In the genomic region with DNA sequence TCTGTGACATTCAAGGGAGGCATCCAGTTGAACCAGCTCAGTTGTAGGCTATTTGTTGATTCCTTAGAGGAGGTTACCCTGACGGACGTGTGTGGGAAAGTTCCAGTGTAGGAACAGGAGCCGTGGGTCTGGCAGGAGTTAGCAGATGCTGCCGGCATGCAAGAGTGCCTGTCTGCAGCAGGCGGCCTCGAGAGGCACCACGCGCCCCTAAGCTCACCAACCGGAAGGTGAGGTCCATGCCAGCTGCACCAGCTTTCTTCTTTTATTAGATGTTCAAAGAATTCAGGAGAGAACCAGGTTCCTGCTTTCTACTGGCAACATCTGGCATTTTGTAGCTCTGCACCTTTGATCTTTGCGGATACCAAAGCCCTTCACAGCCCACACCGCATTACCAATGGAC, we compare ENCODE assay signal across 20 mouse cellular contexts. TPM values are rescaled to one million over a fixed set of nuclear protein-coding genes. Genes with fewer than 3 reads are reported as not detected.
A peak's percentile ranks its signal among the peaks of the same experiment; 100 is the strongest.
DNase-seq lines count a peak whose midpoint lies in the region; ATAC-seq and TF ChIP-seq lines count a peak whose summit lies in the region.
"Had no signal": no experiment of that assay in that cellular context is flagged by ENCODE, and none has a peak within 500 bp of the region (broad histone marks: within the 10 kb centered on the region; RNA-seq: fewer than 3 reads in every experiment).

No protein-coding gene starts in this region.

- H3K9ac ChIP-seq in hindbrain, embryonic 13.5 days = no peak overlapping the region
- no peak overlapping the region for H3K9ac ChIP-seq in hindbrain, embryonic 12.5 days
- H3K9ac ChIP-seq in limb, embryonic 14.5 days (ENCODE audit: low read depth, low read length, severe bottlenecking) = 0 out of 2 replicates have a peak overlapping the region, but pooled peaks have one; percentile 4
- H3K9ac ChIP-seq: forebrain, postnatal 0 days had no signal

- H3K36me3 ChIP-seq in hindbrain, embryonic 13.5 days = no peaks in the 10 kb centered on the region
- H3K36me3 ChIP-seq in hindbrain, embryonic 12.5 days = no peaks in the 10 kb centered on the region
- no peaks in the 10 kb centered on the region for H3K36me3 ChIP-seq in limb, embryonic 14.5 days (ENCODE audit: control insufficient read depth, insufficient read depth, low read length)
- H3K36me3 ChIP-seq: G1E had no signal

- no peak for TF ChIP-seq POLR2A in limb, embryonic 14.5 days (IDR thresholded peaks at IDR 0.05; ENCODE audit: borderline replicate concordance, extremely low read depth, insufficient read depth, insufficient read length)

- no peak for ATAC-seq in hindbrain, embryonic 13.5 days (ENCODE audit: low FRiP score)
- no peak for ATAC-seq in hindbrain, embryonic 12.5 days (ENCODE audit: low FRiP score)
- ATAC-seq in limb, embryonic 14.5 days (ENCODE audit: low FRiP score, low read depth) = no peak
- ATAC-seq: forebrain, postnatal 0 days had no signal

- no peak overlapping the region for H3K4me3 ChIP-seq in hindbrain, embryonic 13.5 days
- no peak overlapping the region for H3K4me3 ChIP-seq in hindbrain, embryonic 12.5 days
- H3K4me3 ChIP-seq in limb, embryonic 14.5 days (replicated peaks; ENCODE audit: low read length) = 0 out of 2 replicates have a peak overlapping the region, but pooled peaks have one; percentile 0
- H3K4me3 ChIP-seq: left cerebral cortex, adult 2 months had no signal

- H3K4me2 ChIP-seq in hindbrain, embryonic 13.5 days = no peak overlapping the region
- no peak overlapping the region for H3K4me2 ChIP-seq in hindbrain, embryonic 12.5 days (replicated peaks)
- peak overlapping the region; percentile 38 for H3K4me2 ChIP-seq in limb, embryonic 14.5 days (replicated peaks; ENCODE audit: low read depth, low read length, severe bottlenecking)

- H3K27ac ChIP-seq in hindbrain, embryonic 13.5 days = peak overlapping the region; percentile 31; the same call in 1 of the 2 replicates
- no peak overlapping the region for H3K27ac ChIP-seq in hindbrain, embryonic 12.5 days
- H3K27ac ChIP-seq in limb, embryonic 14.5 days (replicated peaks; ENCODE audit: low read depth, low read length) = peak overlapping the region; percentile 63
- H3K27ac ChIP-seq: kidney, postnatal 0 days; left cerebral cortex, adult 2 months had no signal

- H3K9me3 ChIP-seq in hindbrain, embryonic 13.5 days = no peaks in the 10 kb centered on the region
- H3K9me3 ChIP-seq in hindbrain, embryonic 12.5 days (replicated peaks) = no peaks in the 10 kb centered on the region
- H3K9me3 ChIP-seq in limb, embryonic 14.5 days (ENCODE audit: control insufficient read depth, low read length) = no peaks in the 10 kb centered on the region

- DNase-seq in ES-CJ7 (ENCODE audit: low read depth, low spot score) = peak; percentile 28
- DNase-seq in forelimb bud, embryonic 11.5 days (ENCODE audit: low read depth, low spot score) = peak; percentile 71
- no peak for DNase-seq in limb, embryonic 14.5 days (ENCODE audit: low spot score)
- DNase-seq in testis, postnatal 10 days (ENCODE audit: low spot score) = no peak
- DNase-seq in layer of hippocampus, postnatal 14 days (ENCODE audit: low spot score in 2 of 2) = no peak
- DNase-seq in urinary bladder, postnatal 25 days (ENCODE audit: low spot score) = no peak
- DNase-seq: adrenal gland, adult 2 months; cerebellum, postnatal 14 days; embryo, embryonic 11 days; forebrain, postnatal 0 days; liver; lung, adult 18-20 months; thymus, postnatal 4 days had no signal

- peaks cover 6% of the 10 kb centered on the region for H3K4me1 ChIP-seq in hindbrain, embryonic 13.5 days (replicated peaks)
- H3K4me1 ChIP-seq in hindbrain, embryonic 12.5 days = no peaks in the 10 kb centered on the region
- peaks cover 25% of the 10 kb centered on the region for H3K4me1 ChIP-seq in limb, embryonic 14.5 days (ENCODE audit: control insufficient read depth, insufficient read depth, low read length)

- 78% methylated on average over 11 of the region's 11 CpGs for WGBS in hindbrain, embryonic 13.5 days
- WGBS in hindbrain, embryonic 12.5 days = 79% methylated on average over 11 of the region's 11 CpGs
- WGBS in limb, embryonic 14.5 days = 14% methylated on average over 11 of the region's 11 CpGs

- H3K27me3 ChIP-seq in hindbrain, embryonic 13.5 days = no peaks in the 10 kb centered on the region
- no peaks in the 10 kb centered on the region for H3K27me3 ChIP-seq in hindbrain, embryonic 12.5 days
- no peaks in the 10 kb centered on the region for H3K27me3 ChIP-seq in limb, embryonic 14.5 days (ENCODE audit: control insufficient read depth, insufficient read depth, low read length)

RNA-seq across cellular contexts. Expression of gene Pmfbp1, which starts 9.1 kb away (rescaled TPM):
- polyA plus RNA-seq in hindbrain, embryonic 13.5 days (2015; fragmentation: Nextera tagmentation; extraction: Ambion mirVana) = 2.4 and 3.4 TPM in 2 replicates
- 2.9 and 3.3 TPM in 2 replicates for polyA plus RNA-seq in hindbrain, embryonic 12.5 days (2016; fragmentation: Nextera tagmentation; extraction: Ambion mirVana)
- 0.06 and 0.20 TPM in 2 replicates for polyA plus RNA-seq in limb, embryonic 14.5 days (2012; rRNA removed)
- 0.23 and 0.43 TPM in 2 replicates for polyA plus RNA-seq in limb, embryonic 14.5 days (2014; fragmentation: Nextera tagmentation; extraction: Ambion mirVana)
- total RNA-seq in layer of hippocampus, postnatal 14 days (2021) = under 1 TPM in 1 of 2 experiments, not detected in 1; 0.18 TPM
- total RNA-seq: adrenal gland, adult 2 months; gastrocnemius, adult 8-10 months had no signal
- polyA plus RNA-seq: adrenal gland, adult 2 months; G1E; heart, postnatal 0 days had no signal

Comparison
In these comparisons a context has a peak if more than half of its experiments do, and no peak if none do; other contexts are left out.
1. DNase-seq: peak in ES-CJ7 (single experiment) and forelimb bud, embryonic 11.5 days (single experiment); none in limb, embryonic 14.5 days (single experiment), testis, postnatal 10 days (single experiment), layer of hippocampus, postnatal 14 days (0 of 2) and urinary bladder, postnatal 25 days (single experiment).